Mouse (Mus musculus) stomach, postnatal 0 days (tissue): ENCODE measurements around the gene Olfml3.

Experiments
- CTCF ChIP-seq: IDR thresholded peaks from 2 replicates; pipeline ENCODE4 v1.5.1; 2016; ENCODE audit warnings: antibody characterized with exemption, low read depth, mild to moderate bottlenecking, moderate library complexity
- EP300 ChIP-seq: optimal IDR thresholded peaks from 2 replicates; pipeline ENCODE3; 2016; ENCODE audit warnings: antibody characterized with exemption

GRCm38 (mm10) chr3:103733176-103733575, 4.6 kb downstream of the Olfml3 start:
- TF ChIP-seq CTCF (no peak), EP300 (no peak)
